Mouse (Mus musculus) neural tube, embryonic 14.5 days (tissue): ENCODE data around the gene Spryd7. TPM values are rescaled to one million over a fixed set of nuclear protein-coding genes. Genes with fewer than 3 reads are reported as not detected.
"Not testable (repeated sequence)": the region's sequence is repeated elsewhere in the genome, so short reads cannot be mapped to it uniquely, and the experiment has no call there.

ENCODE experiments used
- ATAC-seq: fragments of 200-750 bp; cut with Nextera tagmentation; 2 replicates; pipeline ENCODE4 v1.8.0; 2017; ENCODE audit warnings: low read depth, mild to moderate bottlenecking, moderate TSS enrichment, moderate library complexity
- H3K27ac ChIP-seq: fragments of 300-500 bp; sonication (generic); 2 replicates; pipeline ENCODE4 v1.5.1; 2014; ENCODE audit warnings: low read depth, mild to moderate bottlenecking, control low read depth, low read length, moderate library complexity, mixed read lengths
- H3K27me3 ChIP-seq: fragments of 300-500 bp; sonication (generic); 2 replicates; pipeline ENCODE4 v1.6.1; 2014; ENCODE audit warnings: low read length; ENCODE audit not compliant: control insufficient read depth, insufficient read depth
- H3K36me3 ChIP-seq: fragments of 300-500 bp; sonication (generic); 2 replicates; pipeline ENCODE4 v1.6.1; 2014; ENCODE audit warnings: low read length, mixed read lengths; ENCODE audit not compliant: control insufficient read depth, insufficient read depth
- H3K4me1 ChIP-seq: fragments of 300-500 bp; sonication (generic); 2 replicates; pipeline ENCODE4 v1.6.1; 2014; ENCODE audit warnings: low read length; ENCODE audit not compliant: control insufficient read depth, insufficient read depth
- H3K4me2 ChIP-seq: fragments of 300-500 bp; sonication (generic); 2 replicates; pipeline ENCODE4 v1.6.1; 2014; ENCODE audit warnings: mild to moderate bottlenecking, low read depth, low read length, control low read depth
- H3K4me3 ChIP-seq: fragments of 300-500 bp; sonication (generic); 2 replicates; pipeline ENCODE4 v1.5.1; 2014; ENCODE audit warnings: low read depth, low read length, control low read depth, mixed read lengths
- H3K9ac ChIP-seq: fragments of 300-500 bp; sonication (generic); replicated peaks from 2 replicates; pipeline ENCODE4 v1.6.1; 2014; ENCODE audit warnings: low read depth, mild to moderate bottlenecking, control low read depth, low read length, mixed read lengths
- H3K9me3 ChIP-seq: fragments of 300-500 bp; sonication (generic); 2 replicates; pipeline ENCODE4 v1.6.1; 2016; ENCODE audit warnings: low read length; ENCODE audit not compliant: control insufficient read depth
- WGBS: fragments of 180-500 bp; shearing (Covaris S2); extraction: QIAGEN DNeasy Blood & Tissue Kit; methylation state at CpG from one replicate; pipeline ENCODE4 v1.1.7; 2014; 5-methylcytosine and 5-hydroxymethylcytosine counted together
- polyA plus RNA-seq: library from polyadenylated mRNA; unstranded; fragments of >200 nt; fragmentation: Nextera tagmentation; extraction: Ambion mirVana; gene quantifications from 2 replicates; pipeline ENCODE4 v1.2.1, GENCODE M21; 2014

Gene Spryd7
- polyA plus RNA-seq: 61.4 and 66.3 TPM in 2 replicates

DNA sequence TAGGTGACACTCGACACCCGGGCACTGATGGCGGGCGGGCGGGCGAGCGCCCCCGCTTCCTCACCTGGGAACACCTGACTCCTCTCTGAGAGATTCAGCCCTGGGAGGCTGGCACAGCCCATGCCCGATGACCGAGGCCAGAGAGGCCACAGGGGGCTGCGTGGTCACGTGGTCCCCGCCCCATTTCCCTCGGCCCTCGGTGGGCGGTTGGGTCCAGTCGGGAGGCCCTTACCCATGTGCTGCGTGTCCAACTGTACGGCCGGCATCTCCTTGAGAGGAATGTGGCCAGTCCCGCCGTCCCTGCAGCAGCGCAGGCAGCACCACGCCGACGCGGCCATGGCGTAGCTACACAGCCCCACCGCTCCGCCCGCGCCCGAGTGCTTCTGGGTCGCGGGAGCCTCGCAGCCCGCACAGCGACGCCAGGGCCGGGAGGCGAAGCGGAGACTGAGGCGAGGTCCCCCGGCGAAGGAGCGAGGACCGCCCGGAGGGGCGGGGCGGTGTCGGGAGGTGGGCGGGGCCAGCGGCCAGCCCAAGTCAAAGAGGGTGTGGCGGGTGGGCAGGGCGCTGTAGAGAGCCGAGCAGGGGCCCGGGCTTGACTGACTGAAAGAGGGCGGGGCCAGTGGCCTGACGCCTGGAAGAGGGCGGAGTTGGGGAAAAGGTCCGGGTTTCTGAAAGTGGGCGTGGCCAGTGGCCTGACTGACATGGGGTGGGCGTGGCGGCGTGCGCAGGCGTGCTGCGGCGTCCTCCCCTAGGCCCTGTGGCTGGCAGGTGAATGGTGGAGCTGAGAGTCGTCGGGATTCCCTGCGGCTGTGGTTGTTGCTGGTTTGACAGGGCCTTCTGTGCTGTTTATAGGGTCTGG lies at the start of gene Spryd7:
TSS of gene Spryd7 (minus strand) at position 598 of the 859 bp plus-strand sequence.
- H3K36me3 ChIP-seq: no peaks in the 10 kb centered on the region
- under 1% methylated on average over 70 of the region's 72 CpGs for WGBS
- peak; percentile 98 for ATAC-seq

GRCm38 (mm10) chr14:61606088-61606487 lies 49.4 kb upstream of the Spryd7 start:
- not testable (repeated sequence) for H3K4me2 ChIP-seq, ATAC-seq, H3K27ac ChIP-seq, H3K4me3 ChIP-seq, H3K27me3 ChIP-seq, H3K4me1 ChIP-seq, H3K9me3 ChIP-seq, H3K9ac ChIP-seq
- WGBS: 87% methylated on average over 2 of the region's 2 CpGs
- peaks cover 16% of the 10 kb centered on the region; the same call in 1 of the 2 replicates for H3K36me3 ChIP-seq

More for the DNA sequence above, at the start of gene Spryd7:
- Histone ChIP-seq H3K9ac (peak within 1 kb of the TSS; percentile 70), H3K4me3 (peak within 1 kb of the TSS; percentile 42), H3K27ac (peak within 1 kb of the TSS; percentile 80), H3K4me1 (no peaks in the 10 kb centered on the region), H3K27me3 (no peaks in the 10 kb centered on the region), H3K9me3 (no peaks in the 10 kb centered on the region), H3K4me2 (peak within 1 kb of the TSS; percentile 69)

- Histone ChIP-seq H3K9me3 (no peaks in the 10 kb centered on the region), H3K36me3 (peaks cover 16% of the 10 kb centered on the region; the same call in 1 of the 2 replicates), H3K27me3 (no peaks in the 10 kb centered on the region), H3K4me1 (peaks cover 16% of the 10 kb centered on the region), H3K9ac (no peak overlapping the region), H3K4me3 (no peak overlapping the region), H3K27ac (no peak overlapping the region), H3K4me2 (no peak overlapping the region)
- ATAC-seq: no peak
- 86% methylated on average over 3 of the region's 3 CpGs for WGBS
Observed at GRCm38 (mm10) chr14:61604081-61604480, 47.4 kb upstream of the Spryd7 start.

- H3K4me2 ChIP-seq: no peak overlapping the region
- H3K9ac ChIP-seq: no peak overlapping the region
- H3K27me3 ChIP-seq: no peaks in the 10 kb centered on the region
- WGBS: 61% methylated on average over 8 of the region's 8 CpGs
- peaks cover 16% of the 10 kb centered on the region for H3K4me1 ChIP-seq
- no peaks in the 10 kb centered on the region for H3K9me3 ChIP-seq
- H3K27ac ChIP-seq: no peak overlapping the region
- H3K4me3 ChIP-seq: no peak overlapping the region
- H3K36me3 ChIP-seq: peaks cover 16% of the 10 kb centered on the region; the same call in 1 of the 2 replicates
- no peak for ATAC-seq
Observed at GRCm38 (mm10) chr14:61603069-61603755, 46.5 kb upstream of the Spryd7 start.

DNA sequence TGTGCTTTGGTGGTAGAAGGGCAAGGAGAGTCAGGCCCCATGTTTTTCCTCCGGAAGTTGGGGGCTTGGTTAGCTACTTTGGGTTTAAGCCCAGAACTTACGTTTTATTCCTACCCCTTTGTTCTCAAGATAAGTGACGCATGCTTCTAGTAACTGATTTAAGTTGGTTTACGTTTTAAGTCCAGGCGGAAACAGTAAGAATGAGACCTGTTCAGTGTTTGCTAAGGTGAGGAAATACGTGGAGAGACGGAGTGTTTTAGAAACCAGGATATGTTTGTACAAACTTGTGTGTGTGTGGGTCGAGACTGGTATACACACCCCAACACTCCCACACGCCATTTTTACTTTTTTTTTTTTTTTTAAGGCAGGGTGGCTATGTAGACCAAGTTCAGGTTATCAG lies 44.7 kb upstream of the Spryd7 start:
- H3K4me3 ChIP-seq: peak overlapping the region; percentile 80; the same call in 1 of the 2 replicates
- H3K4me2 ChIP-seq: peak overlapping the region; percentile 78; the same call in 1 of the 2 replicates
- peaks cover 16% of the 10 kb centered on the region for H3K4me1 ChIP-seq
- 93% methylated on average over 9 of the region's 9 CpGs for WGBS
- H3K27me3 ChIP-seq: no peaks in the 10 kb centered on the region
- no peak overlapping the region for H3K27ac ChIP-seq
- no peak overlapping the region for H3K9ac ChIP-seq
- no peaks in the 10 kb centered on the region for H3K9me3 ChIP-seq
- peaks cover 13% of the 10 kb centered on the region; the same call in 1 of the 2 replicates for H3K36me3 ChIP-seq
- ATAC-seq: no peak

DNA sequence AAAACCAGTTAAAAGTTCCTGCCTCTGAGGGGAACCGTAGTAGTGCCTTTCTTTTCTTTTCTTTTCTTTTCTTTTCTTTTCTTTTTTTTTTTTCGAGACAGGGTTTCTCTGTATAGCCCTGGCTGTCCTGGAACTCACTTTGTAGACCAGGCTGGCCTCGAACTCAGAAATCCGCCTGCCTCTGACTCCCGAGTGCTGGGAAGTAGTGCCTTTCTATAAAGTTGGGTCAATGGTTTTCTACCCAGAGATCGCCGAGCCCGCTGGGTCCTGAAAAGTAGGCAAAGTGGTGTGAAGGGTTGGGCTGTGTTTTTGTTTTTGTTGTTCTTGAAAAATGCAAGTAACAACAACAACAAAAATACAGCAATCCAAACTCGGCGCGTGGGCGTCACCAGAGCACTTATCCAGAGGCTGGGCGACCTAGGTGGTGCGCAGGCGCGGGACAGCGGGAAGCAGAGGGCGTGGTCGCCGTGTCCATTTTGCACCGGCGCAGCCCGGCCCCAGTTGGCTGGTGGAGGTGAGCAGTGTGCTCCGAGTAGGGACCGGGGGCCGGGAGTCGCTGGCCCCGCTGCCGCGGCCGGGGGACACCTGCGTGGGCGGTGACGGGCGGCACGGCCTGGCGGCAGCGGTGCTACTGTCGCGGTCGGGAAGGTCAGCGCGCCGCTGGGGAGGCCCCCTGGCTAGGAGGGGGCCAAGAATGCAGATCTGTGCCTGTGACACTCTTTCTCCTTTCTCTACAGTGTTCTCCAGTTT lies 42.5 kb upstream of the Spryd7 start:
- Histone ChIP-seq H3K9me3 (no peaks in the 10 kb centered on the region), H3K9ac (peak overlapping the region; percentile 82), H3K27ac (peak overlapping the region; percentile 78), H3K27me3 (no peaks in the 10 kb centered on the region), H3K4me1 (peaks cover 16% of the 10 kb centered on the region), H3K4me2 (peak overlapping the region; percentile 78), H3K4me3 (peak overlapping the region; percentile 80), H3K36me3 (no peaks in the 10 kb centered on the region)
- ATAC-seq: peak; percentile 97
- WGBS: 6% methylated on average over 44 of the region's 44 CpGs

DNA sequence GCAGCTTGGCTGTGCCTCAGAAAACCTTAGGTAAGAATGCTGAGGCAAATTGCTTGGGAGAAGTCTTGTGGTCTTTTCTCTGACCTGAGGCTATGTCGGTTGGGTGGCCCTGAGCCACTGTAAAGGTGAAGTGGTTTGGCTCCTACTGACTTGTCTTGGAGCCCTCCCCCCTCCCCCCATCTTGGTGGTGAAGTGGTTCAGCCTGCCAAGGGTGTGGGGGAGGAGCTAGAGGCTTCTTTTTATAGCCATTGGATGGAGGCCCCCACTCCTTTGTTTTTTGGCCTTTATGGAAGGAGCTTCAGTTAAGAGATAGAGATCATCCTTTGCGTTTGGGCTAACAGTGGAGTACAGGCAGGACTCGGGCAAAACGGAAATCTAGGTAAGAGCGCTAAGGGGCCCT lies 41.3 kb upstream of the Spryd7 start, which contains the start of gene Trim13:
TSS of gene Trim13 (plus strand) at position 280 of the 400 bp plus-strand sequence.
- Histone ChIP-seq H3K27me3 (no peaks in the 10 kb centered on the region), H3K4me3 (peak within 1 kb of the TSS; percentile 80), H3K4me1 (peaks cover 16% of the 10 kb centered on the region), H3K9me3 (no peaks in the 10 kb centered on the region), H3K9ac (no peak within 1 kb of the TSS), H3K36me3 (no peaks in the 10 kb centered on the region), H3K4me2 (peak within 1 kb of the TSS; percentile 78), H3K27ac (no peak within 1 kb of the TSS)
- 47% methylated on average over 5 of the region's 5 CpGs for WGBS
- ATAC-seq: no peak

GRCm38 (mm10) chr14:61596719-61597426 lies 40.2 kb upstream of the Spryd7 start:
- H3K36me3 ChIP-seq: no peaks in the 10 kb centered on the region
- ATAC-seq: no peak
- no peak overlapping the region for H3K4me3 ChIP-seq
- H3K9ac ChIP-seq: no peak overlapping the region
- WGBS: 94% methylated on average over 9 of the region's 9 CpGs
- peaks cover 14% of the 10 kb centered on the region for H3K4me1 ChIP-seq
- no peak overlapping the region for H3K4me2 ChIP-seq
- no peaks in the 10 kb centered on the region for H3K9me3 ChIP-seq
- no peak overlapping the region for H3K27ac ChIP-seq
- no peaks in the 10 kb centered on the region for H3K27me3 ChIP-seq
